Mouse (Mus musculus) kidney, embryonic 16.5 days (tissue): Measurements from ENCODE around the gene Dhx33. TPM values are rescaled to one million over a fixed set of nuclear protein-coding genes. Genes with fewer than 3 reads are reported as not detected.

Experiments used
- ATAC-seq: fragments of 200-750 bp; cut with Nextera tagmentation; 2 replicates; pipeline ENCODE4 v1.8.0; 2017; ENCODE audit warnings: moderate TSS enrichment; ENCODE audit not compliant: low FRiP score, low TSS enrichment
- H3K27ac ChIP-seq: fragments of 300-500 bp; sonication (generic); 2 replicates; pipeline ENCODE4 v1.5.1; 2014; ENCODE audit warnings: low read length
- H3K27me3 ChIP-seq: fragments of 300-500 bp; sonication (generic); 2 replicates; pipeline ENCODE4 v1.6.1; 2014; ENCODE audit warnings: low read length, control low read depth, mixed read lengths; ENCODE audit not compliant: insufficient read depth
- H3K36me3 ChIP-seq: fragments of 300-500 bp; sonication (generic); 2 replicates; pipeline ENCODE4 v1.6.1; 2014; ENCODE audit warnings: low read length, control low read depth, mixed read lengths; ENCODE audit not compliant: insufficient read depth
- H3K4me1 ChIP-seq: fragments of 300-500 bp; sonication (generic); 2 replicates; pipeline ENCODE4 v1.6.1; 2014; ENCODE audit warnings: low read length, control low read depth, mixed read lengths; ENCODE audit not compliant: insufficient read depth
- H3K4me2 ChIP-seq: fragments of 300-500 bp; sonication (generic); replicated peaks from 2 replicates; pipeline ENCODE4 v1.6.1; 2014; ENCODE audit warnings: low read depth, low read length
- H3K4me3 ChIP-seq: fragments of 300-500 bp; sonication (generic); 2 replicates; pipeline ENCODE4 v1.5.1; 2014; ENCODE audit warnings: mild to moderate bottlenecking, low read length
- H3K9ac ChIP-seq: fragments of 300-500 bp; sonication (generic); replicated peaks from 2 replicates; pipeline ENCODE4 v1.6.1; 2014; ENCODE audit warnings: low read length
- H3K9me3 ChIP-seq: fragments of 300-500 bp; sonication (generic); 2 replicates; pipeline ENCODE4 v1.6.1; 2016; ENCODE audit warnings: low read length, control low read depth
- WGBS: fragments of 180-500 bp; shearing (Covaris S2); extraction: QIAGEN DNeasy Blood & Tissue Kit; methylation state at CpG from one replicate; pipeline ENCODE4 v1.1.7; 2014; 5-methylcytosine and 5-hydroxymethylcytosine counted together
- polyA plus RNA-seq: library from polyadenylated mRNA; unstranded; fragments of >200 nt; fragmentation: Nextera tagmentation; extraction: Ambion mirVana; gene quantifications from 2 replicates; pipeline ENCODE4 v1.2.1, GENCODE M21; 2015

Gene Dhx33
- polyA plus RNA-seq, 1 experiment from 2014 or later = 23.9 TPM

GRCm38 (mm10) chr11:70970560-70971540 is 33.4 kb downstream of the Dhx33 start:
- H3K36me3 ChIP-seq = peaks cover 21% of the 10 kb centered on the region
- peak overlapping the region; percentile 94 for H3K27ac ChIP-seq
- H3K9me3 ChIP-seq = no peaks in the 10 kb centered on the region
- peak; percentile 24 for ATAC-seq
- WGBS = 16% methylated on average over 24 of the region's 24 CpGs
- H3K4me1 ChIP-seq = peaks cover 16% of the 10 kb centered on the region
- H3K4me3 ChIP-seq = peak overlapping the region; percentile 73
- H3K4me2 ChIP-seq = peak overlapping the region; percentile 91
- no peaks in the 10 kb centered on the region for H3K27me3 ChIP-seq
- peak overlapping the region; percentile 76 for H3K9ac ChIP-seq

DNA sequence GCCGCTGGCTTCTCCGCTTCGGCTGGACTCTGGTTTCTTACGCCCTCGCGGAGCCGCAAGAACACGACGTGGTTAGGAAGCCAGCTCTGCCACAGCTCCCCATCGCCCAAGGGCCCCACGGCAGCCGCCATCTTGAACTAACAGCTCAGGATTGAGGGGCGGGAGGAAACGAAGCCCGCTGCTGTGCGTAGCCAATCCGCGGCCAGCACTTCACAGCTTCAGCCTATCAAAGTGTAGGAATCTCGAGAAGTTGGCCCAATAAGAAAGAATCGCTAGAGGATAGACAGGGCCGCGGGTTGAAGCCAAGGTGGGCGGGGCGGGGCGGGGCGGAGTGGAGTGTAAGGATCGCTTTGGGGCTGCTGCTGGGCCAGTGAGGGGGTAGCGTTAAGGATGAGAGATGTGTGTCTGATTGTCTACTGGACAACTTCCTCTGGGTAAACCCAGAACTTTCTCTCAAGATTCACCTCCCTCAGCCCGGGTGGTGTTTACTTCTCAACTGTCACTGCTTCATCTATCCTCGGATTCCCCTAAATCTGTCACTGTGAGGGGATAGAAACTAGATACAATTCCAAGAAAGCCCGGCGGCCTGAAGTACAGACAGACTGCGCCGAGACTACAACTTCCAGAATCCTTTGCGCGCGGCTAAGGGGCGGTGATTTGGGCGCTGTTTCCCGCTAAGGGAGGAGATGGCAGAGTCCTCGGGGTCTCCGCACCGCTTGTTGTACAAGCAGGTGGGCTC is 34.2 kb downstream of the Dhx33 start, which contains the start of the genes Nup88 and Rpain:
TSS of gene Nup88 (minus strand) at position 153 of the 739 bp plus-strand sequence.
TSS of gene Rpain (plus strand) at position 393 of the 739 bp plus-strand sequence.
- WGBS = under 1% methylated on average over 43 of the region's 43 CpGs
- no peaks in the 10 kb centered on the region for H3K9me3 ChIP-seq
- peak; percentile 99 for ATAC-seq

GRCm38 (mm10) chr11:70969271-70969794 is 34.9 kb downstream of the Dhx33 start:
- H3K9me3 ChIP-seq = no peaks in the 10 kb centered on the region
- no peaks in the 10 kb centered on the region for H3K27me3 ChIP-seq
- ATAC-seq = 0 out of 2 replicates have a peak, but pooled peaks have one; percentile 5
- peak overlapping the region; percentile 73 for H3K4me3 ChIP-seq
- peak overlapping the region; percentile 85 for H3K9ac ChIP-seq
- peak overlapping the region; percentile 91 for H3K4me2 ChIP-seq
- under 1% methylated on average over 25 of the region's 25 CpGs for WGBS
- H3K4me1 ChIP-seq = peaks cover 16% of the 10 kb centered on the region
- peaks cover 28% of the 10 kb centered on the region for H3K36me3 ChIP-seq
- H3K27ac ChIP-seq = peak overlapping the region; percentile 69

More for the DNA sequence above, 34.2 kb downstream of the Dhx33 start, which contains the start of the genes Nup88 and Rpain:
- no peaks in the 10 kb centered on the region for H3K27me3 ChIP-seq
- H3K4me1 ChIP-seq = peaks cover 16% of the 10 kb centered on the region
- peak within 1 kb of the TSS; percentile 73 for H3K4me3 ChIP-seq
- peaks cover 26% of the 10 kb centered on the region for H3K36me3 ChIP-seq
- H3K27ac ChIP-seq = peak within 1 kb of the TSS; percentile 94
- H3K9ac ChIP-seq = peak within 1 kb of the TSS; percentile 85
- peak within 1 kb of the TSS; percentile 91 for H3K4me2 ChIP-seq

DNA sequence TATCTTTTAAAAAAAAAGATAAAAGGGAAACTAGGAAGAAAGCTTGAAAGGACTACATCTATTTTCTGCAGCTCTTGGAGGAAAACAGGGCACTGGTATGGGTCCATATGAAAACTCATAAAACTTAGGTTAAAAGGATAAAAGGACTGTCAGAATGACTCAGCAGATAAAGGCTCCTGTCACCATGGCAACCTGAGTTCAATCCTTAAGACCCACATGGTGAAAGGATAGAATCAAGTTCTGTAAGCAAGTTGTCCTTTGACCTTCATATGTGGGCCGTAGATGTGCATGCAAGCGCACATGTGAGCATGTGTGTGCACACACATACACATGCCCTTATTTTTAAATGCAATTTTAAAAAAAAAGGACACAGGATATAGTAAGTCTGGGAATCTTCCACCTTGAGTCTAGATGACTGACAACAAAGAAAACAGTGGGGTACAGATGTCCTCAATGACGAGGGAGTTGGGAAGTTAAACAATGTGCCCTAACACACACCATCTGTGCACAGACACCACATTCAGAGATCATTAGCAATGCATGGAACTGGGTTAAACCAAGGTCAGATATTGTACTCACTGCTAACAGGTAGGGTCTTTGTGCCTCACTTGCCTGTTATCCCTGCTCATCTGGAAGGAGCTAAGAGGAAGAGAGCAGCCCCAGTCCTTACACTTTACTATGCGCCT is 39.9 kb downstream of the Dhx33 start:
- no peak overlapping the region for H3K4me2 ChIP-seq
- no peak overlapping the region for H3K9ac ChIP-seq
- no peak for ATAC-seq
- peaks cover 58% of the 10 kb centered on the region for H3K36me3 ChIP-seq
- H3K4me1 ChIP-seq = peaks cover 11% of the 10 kb centered on the region
- 87% methylated on average over 4 of the region's 4 CpGs for WGBS
- no peaks in the 10 kb centered on the region for H3K9me3 ChIP-seq
- H3K27me3 ChIP-seq = no peaks in the 10 kb centered on the region
- no peak overlapping the region for H3K27ac ChIP-seq
- no peak overlapping the region for H3K4me3 ChIP-seq

GRCm38 (mm10) chr11:70960786-70961554 is 43.3 kb downstream of the Dhx33 start:
- no peaks in the 10 kb centered on the region for H3K9me3 ChIP-seq
- no peak overlapping the region for H3K9ac ChIP-seq
- WGBS = 95% methylated on average over 5 of the region's 5 CpGs
- H3K4me2 ChIP-seq = no peak overlapping the region
- no peaks in the 10 kb centered on the region for H3K27me3 ChIP-seq
- peaks cover 75% of the 10 kb centered on the region for H3K36me3 ChIP-seq
- H3K27ac ChIP-seq = no peak overlapping the region
- no peak for ATAC-seq
- no peak overlapping the region for H3K4me3 ChIP-seq
- H3K4me1 ChIP-seq = no peaks in the 10 kb centered on the region

GRCm38 (mm10) chr11:70954711-70955110 is 49.5 kb downstream of the Dhx33 start:
- H3K4me3 ChIP-seq = no peak overlapping the region
- no peaks in the 10 kb centered on the region for H3K27me3 ChIP-seq
- ATAC-seq = no peak
- no peaks in the 10 kb centered on the region for H3K9me3 ChIP-seq
- H3K36me3 ChIP-seq = peaks cover 85% of the 10 kb centered on the region
- H3K9ac ChIP-seq = no peak overlapping the region
- no peak overlapping the region for H3K4me2 ChIP-seq
- no peak overlapping the region for H3K27ac ChIP-seq
- no peaks in the 10 kb centered on the region for H3K4me1 ChIP-seq
- 96% methylated on average over 4 of the region's 4 CpGs for WGBS

- H3K9me3 ChIP-seq = no peaks in the 10 kb centered on the region
- H3K4me2 ChIP-seq = no peak overlapping the region
- no peak overlapping the region for H3K9ac ChIP-seq
- no peak overlapping the region for H3K4me3 ChIP-seq
- peaks cover 76% of the 10 kb centered on the region for H3K36me3 ChIP-seq
- H3K27me3 ChIP-seq = no peaks in the 10 kb centered on the region
- WGBS = 93% methylated on average over 4 of the region's 4 CpGs
- no peak for ATAC-seq
- H3K4me1 ChIP-seq = no peaks in the 10 kb centered on the region
- no peak overlapping the region for H3K27ac ChIP-seq
Measured at GRCm38 (mm10) chr11:70944935-70945817, 59.1 kb downstream of the Dhx33 start.

- 89% methylated on average over 7 of the region's 7 CpGs for WGBS
- no peaks in the 10 kb centered on the region for H3K4me1 ChIP-seq
- peaks cover 70% of the 10 kb centered on the region for H3K36me3 ChIP-seq
- H3K4me3 ChIP-seq = no peak overlapping the region
- no peak overlapping the region for H3K9ac ChIP-seq
- no peaks in the 10 kb centered on the region for H3K27me3 ChIP-seq
- no peak for ATAC-seq
- H3K27ac ChIP-seq = no peak overlapping the region
- no peak overlapping the region for H3K4me2 ChIP-seq
- no peaks in the 10 kb centered on the region for H3K9me3 ChIP-seq
Measured at GRCm38 (mm10) chr11:70943651-70944050, 60.6 kb downstream of the Dhx33 start.
